Mouse (Mus musculus) megakaryocyte, embryonic 14.5 days (primary cell): Measurements from ENCODE around the gene Prok2.

Experiments
- FLI1 ChIP-seq: IDR thresholded peaks from 2 replicates; pipeline ENCODE4 v1.6.1; 2012; ENCODE audit warnings: low read length, inconsistent platforms, mixed read lengths
- GATA1 ChIP-seq: IDR thresholded peaks from 3 replicates; pipeline ENCODE4 v1.6.1; 2012; ENCODE audit warnings: mixed read lengths, low read length, inconsistent platforms, borderline replicate concordance

- TF ChIP-seq GATA1 (no peak), FLI1 (no peak)
Measured at GRCm38 (mm10) chr6:99691666-99692205, 34.5 kb downstream of the Prok2 start.
